Mouse (Mus musculus) stomach, postnatal 0 days (tissue): Measurements from ENCODE around the gene Adh4. TPM values are rescaled to one million over a fixed set of nuclear protein-coding genes. Genes with fewer than 3 reads are reported as not detected.
"Not testable (repeated sequence)": the region's sequence is repeated elsewhere in the genome, so short reads cannot be mapped to it uniquely, and the experiment has no call there.

Experiments
- ATAC-seq: fragments of 200-750 bp; cut with Nextera tagmentation; 2 replicates; pipeline ENCODE4 v1.8.0; 2017; ENCODE audit not compliant: low FRiP score, low TSS enrichment
- DNase-seq: peaks from one replicate; pipeline ENCODE4 v3.0.0-alpha.2; 2016; ENCODE audit warnings: low spot score
- H3K27ac ChIP-seq: fragments of 300-500 bp; sonication (generic); replicated peaks from 2 replicates; pipeline ENCODE4 v1.5.1; 2014; ENCODE audit warnings: mild to moderate bottlenecking, control low read depth
- H3K27me3 ChIP-seq: fragments of 300-500 bp; sonication (generic); 2 replicates; pipeline ENCODE4 v1.6.1; 2014; ENCODE audit warnings: low read length; ENCODE audit not compliant: control insufficient read depth, insufficient read depth
- H3K36me3 ChIP-seq: fragments of 300-500 bp; sonication (generic); 2 replicates; pipeline ENCODE4 v1.6.1; 2014; ENCODE audit warnings: low read length, mixed read lengths; ENCODE audit not compliant: control insufficient read depth, insufficient read depth
- H3K4me1 ChIP-seq: fragments of 300-500 bp; sonication (generic); replicated peaks from 2 replicates; pipeline ENCODE4 v1.6.1; 2014; ENCODE audit warnings: antibody characterized with exemption; ENCODE audit not compliant: control insufficient read depth, insufficient read depth
- H3K4me2 ChIP-seq: fragments of 300-500 bp; sonication (generic); replicated peaks from 2 replicates; pipeline ENCODE4 v1.6.1; 2014; ENCODE audit warnings: low read depth, mild to moderate bottlenecking, control low read depth, moderate library complexity
- H3K4me3 ChIP-seq: fragments of 300-500 bp; sonication (generic); 2 replicates; pipeline ENCODE4 v1.5.1; 2014; ENCODE audit warnings: low read depth, low read length, control low read depth
- H3K9ac ChIP-seq: fragments of 300-500 bp; sonication (generic); 2 replicates; pipeline ENCODE4 v1.6.1; 2014; ENCODE audit warnings: mild to moderate bottlenecking, low read length, control low read depth, mixed read lengths
- H3K9me3 ChIP-seq: fragments of 300-500 bp; sonication (generic); 2 replicates; pipeline ENCODE4 v1.6.1; 2016; ENCODE audit warnings: low read length; ENCODE audit not compliant: control insufficient read depth
- CTCF ChIP-seq: IDR thresholded peaks from 2 replicates; pipeline ENCODE4 v1.5.1; 2016; ENCODE audit warnings: antibody characterized with exemption, low read depth, mild to moderate bottlenecking, moderate library complexity
- EP300 ChIP-seq: optimal IDR thresholded peaks from 2 replicates; pipeline ENCODE3; 2016; ENCODE audit warnings: antibody characterized with exemption
- WGBS: fragments of 180-500 bp; shearing (Covaris S2); extraction: QIAGEN DNeasy Blood & Tissue Kit; methylation state at CpG from one replicate; pipeline ENCODE4 v1.1.7; 2014; 5-methylcytosine and 5-hydroxymethylcytosine counted together
- polyA plus RNA-seq: library from polyadenylated mRNA; unstranded; fragments of >200 nt; fragmentation: Nextera tagmentation; extraction: Ambion mirVana; gene quantifications from 2 replicates; pipeline ENCODE4 v1.2.1, GENCODE M21; 2015

Adh4 gene
- not detected in 2 replicates for polyA plus RNA-seq

DNA sequence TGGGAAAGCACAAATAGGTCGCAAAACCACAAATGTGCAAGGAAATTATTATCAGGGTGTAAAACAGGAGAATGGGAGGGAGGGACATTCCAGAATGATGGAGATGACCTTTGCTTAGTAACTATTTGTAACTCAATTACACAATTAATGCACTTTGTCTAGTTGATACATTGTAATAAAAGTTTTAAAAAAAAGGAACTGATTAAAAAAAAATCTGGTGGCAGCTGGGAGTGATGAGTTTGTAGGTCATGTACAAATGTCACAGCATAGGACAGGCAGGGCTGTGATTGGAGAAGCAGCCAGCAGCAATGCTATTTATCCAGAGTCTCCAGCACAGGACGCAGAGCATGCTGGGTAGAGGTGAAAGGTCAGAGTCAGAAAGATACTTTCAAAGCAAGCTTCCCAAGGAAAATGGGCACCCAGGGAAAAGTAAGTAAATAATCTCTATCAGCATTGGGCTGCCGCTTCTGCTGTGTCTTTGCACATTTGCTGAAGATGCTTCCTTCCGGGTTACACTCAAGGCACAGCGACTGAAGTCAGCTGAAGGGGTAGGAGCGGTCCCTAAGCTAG, at the start of gene Adh4:
Gene Adh4, plus strand, starts transcription at position 346 of the 570 bp plus-strand sequence.
- no peaks in the 10 kb centered on the region for H3K27me3 ChIP-seq
- no peak within 1 kb of the TSS for H3K4me2 ChIP-seq
- H3K4me1 ChIP-seq, result no peaks in the 10 kb centered on the region
- WGBS, result 68% methylated on average over 6 of the region's 6 CpGs
- H3K4me3 ChIP-seq, result no peak within 1 kb of the TSS
- ATAC-seq, result no peak
- no peaks in the 10 kb centered on the region for H3K9me3 ChIP-seq
- no peaks in the 10 kb centered on the region for H3K36me3 ChIP-seq
- no peak within 1 kb of the TSS for H3K9ac ChIP-seq
- TF ChIP-seq CTCF (no peak), EP300 (no peak)
- H3K27ac ChIP-seq, result no peak within 1 kb of the TSS
- no peak for DNase-seq

GRCm38 (mm10) chr3:138366181-138366580, 49.1 kb upstream of the Adh4 start:
- H3K4me1 ChIP-seq, result no peaks in the 10 kb centered on the region
- no peak overlapping the region for H3K9ac ChIP-seq
- ATAC-seq (no peak), DNase-seq (no peak)
- no peak overlapping the region for H3K27ac ChIP-seq
- no peaks in the 10 kb centered on the region for H3K9me3 ChIP-seq
- H3K4me3 ChIP-seq, result no peak overlapping the region
- WGBS, result 86% methylated on average over 2 of the region's 2 CpGs
- no peaks in the 10 kb centered on the region for H3K36me3 ChIP-seq
- H3K27me3 ChIP-seq, result no peaks in the 10 kb centered on the region
- TF ChIP-seq CTCF (no peak), EP300 (no peak)
- no peak overlapping the region for H3K4me2 ChIP-seq

DNA sequence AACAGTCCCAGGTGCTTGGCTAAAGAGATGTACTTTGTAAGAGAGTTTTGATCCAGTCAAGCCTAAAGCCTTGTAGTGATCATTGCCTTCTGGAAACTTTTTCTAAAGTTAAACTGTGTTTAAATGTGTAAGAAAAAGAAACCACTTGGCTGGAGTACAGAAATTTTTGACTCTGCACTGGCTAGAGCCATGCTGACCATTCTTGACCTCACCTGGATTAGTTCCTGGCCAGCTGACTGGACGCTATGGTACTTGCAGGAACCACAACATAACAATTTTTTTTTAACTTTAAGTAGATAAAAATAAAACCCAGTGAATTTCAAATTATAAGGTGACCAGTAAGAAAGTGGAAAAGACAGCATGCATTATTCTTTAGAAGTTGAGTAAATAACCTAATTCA, 45.7 kb upstream of the Adh4 start:
- Histone ChIP-seq H3K4me1 (no peaks in the 10 kb centered on the region), H3K4me3 (no peak overlapping the region), H3K27me3 (no peaks in the 10 kb centered on the region), H3K36me3 (no peaks in the 10 kb centered on the region), H3K4me2 (no peak overlapping the region), H3K9ac (no peak overlapping the region), H3K27ac (no peak overlapping the region), H3K9me3 (no peaks in the 10 kb centered on the region)
- ATAC-seq (no peak), DNase-seq (no peak)
- no peak for TF ChIP-seq EP300
- no peak for TF ChIP-seq CTCF
- WGBS, result 62% methylated on average over 1 of the region's 1 CpGs

- not testable (repeated sequence) for H3K9ac ChIP-seq, H3K4me3 ChIP-seq, H3K36me3 ChIP-seq, H3K9me3 ChIP-seq, DNase-seq, H3K27me3 ChIP-seq, H3K4me2 ChIP-seq, ATAC-seq, H3K4me1 ChIP-seq, H3K27ac ChIP-seq
- WGBS, result 53% methylated on average over 4 of the region's 4 CpGs
Measured at GRCm38 (mm10) chr3:138370289-138370688, 45.0 kb upstream of the Adh4 start.

DNA sequence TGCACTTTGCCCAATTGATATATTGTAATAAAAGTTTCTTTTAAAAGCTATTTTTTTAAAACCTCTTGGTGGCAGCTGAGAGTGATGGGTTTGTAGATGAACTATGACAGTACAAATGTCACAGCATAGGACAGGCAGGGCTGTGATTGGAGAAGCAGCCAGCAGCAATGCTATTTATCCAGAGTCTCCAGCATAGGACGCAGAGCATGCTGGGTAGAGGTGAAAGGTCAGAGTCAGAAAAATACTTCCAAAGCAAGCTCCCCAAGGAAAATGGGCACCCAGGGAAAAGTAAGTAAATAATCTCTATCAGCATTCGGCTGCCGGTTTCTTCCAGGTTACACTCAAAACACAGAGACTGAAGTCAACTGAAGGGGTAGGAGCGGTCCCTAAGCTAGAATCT, 41.3 kb upstream of the Adh4 start:
- H3K9me3 ChIP-seq, result no peaks in the 10 kb centered on the region
- no peaks in the 10 kb centered on the region for H3K36me3 ChIP-seq
- 66% methylated on average over 4 of the region's 4 CpGs for WGBS
- TF ChIP-seq EP300 (no peak), CTCF (no peak)
- H3K27ac ChIP-seq, result no peak overlapping the region
- ATAC-seq, result no peak
- H3K4me3 ChIP-seq, result no peak overlapping the region
- no peaks in the 10 kb centered on the region for H3K4me1 ChIP-seq
- H3K4me2 ChIP-seq, result no peak overlapping the region
- no peak overlapping the region for H3K9ac ChIP-seq
- no peaks in the 10 kb centered on the region for H3K27me3 ChIP-seq
- DNase-seq, result no peak

DNA sequence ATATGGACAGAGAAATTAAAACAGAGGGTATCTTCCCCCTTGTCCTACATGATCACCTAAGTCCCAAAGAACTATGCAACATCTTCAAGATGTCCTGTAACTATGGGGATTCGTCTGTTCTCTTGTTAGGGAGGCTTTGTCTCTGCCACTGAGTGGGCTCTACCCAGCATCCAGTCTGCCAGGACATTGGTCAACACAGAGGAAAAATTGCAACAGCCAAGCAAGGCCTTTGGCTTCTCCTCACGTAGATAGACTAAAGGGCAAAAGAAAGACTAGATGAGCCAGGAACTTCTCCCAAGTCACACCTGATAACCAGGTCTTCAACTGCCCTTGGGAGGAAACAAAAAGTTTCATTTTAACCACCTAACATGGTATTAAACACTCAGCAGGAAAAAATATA, 40.1 kb upstream of the Adh4 start:
- H3K27ac ChIP-seq, result no peak overlapping the region
- H3K9me3 ChIP-seq, result no peaks in the 10 kb centered on the region
- H3K4me2 ChIP-seq, result no peak overlapping the region
- TF ChIP-seq EP300, result no peak
- TF ChIP-seq CTCF, result no peak
- no peaks in the 10 kb centered on the region for H3K27me3 ChIP-seq
- whole genome bisulfite sequencing, result 91% methylated on average over 2 of the region's 2 CpGs
- no peaks in the 10 kb centered on the region for H3K4me1 ChIP-seq
- H3K36me3 ChIP-seq, result no peaks in the 10 kb centered on the region
- no peak overlapping the region for H3K9ac ChIP-seq
- DNase-seq (no peak), ATAC-seq (no peak)
- no peak overlapping the region for H3K4me3 ChIP-seq
